Mouse (Mus musculus): Measurements from ENCODE around the gene Plekhg1.

The Plekhg1 gene

DNA sequence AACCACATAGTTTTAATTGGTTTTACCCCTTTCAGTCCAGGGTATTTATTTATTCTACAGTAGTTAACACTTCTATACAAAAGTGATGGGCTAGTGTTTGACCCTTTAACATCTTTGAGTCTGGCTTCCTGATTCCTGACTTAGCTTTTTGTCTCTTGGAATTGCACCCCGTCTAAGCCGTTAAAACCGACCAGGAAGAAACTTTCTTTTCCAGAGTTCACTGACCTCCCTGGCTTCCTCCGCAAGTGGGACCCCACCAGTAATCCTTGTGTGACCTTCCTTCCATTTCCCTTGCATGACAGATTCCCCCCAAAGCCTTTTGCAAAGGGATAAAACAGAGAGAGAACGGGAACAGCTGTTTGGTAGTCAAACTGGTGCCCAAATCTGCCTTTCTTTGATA, 1.6 kb downstream of the Plekhg1 start:
- DNase-seq (ENCODE audit: low spot score), result no peak

DNA sequence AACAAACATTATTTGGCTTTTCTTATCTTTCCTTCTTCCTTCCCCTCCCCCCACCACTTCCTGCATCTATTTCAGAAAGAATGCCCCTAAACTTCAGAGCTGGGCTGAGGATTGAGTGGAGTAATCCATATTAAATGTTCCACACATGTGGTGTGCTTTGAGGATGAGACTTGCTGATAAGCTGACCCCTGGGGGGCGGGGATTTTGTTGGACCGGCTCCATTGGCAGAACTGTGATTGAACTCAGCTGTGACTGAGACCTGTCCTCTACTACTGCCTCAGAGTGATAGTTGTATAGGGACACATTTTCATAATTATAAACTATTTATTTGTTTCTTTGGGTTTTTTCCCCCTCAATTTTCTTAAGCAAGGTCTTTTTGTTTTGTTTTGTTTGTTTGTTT, 2.9 kb downstream of the Plekhg1 start:
- DNase-seq (ENCODE audit: low spot score), result no peak

DNA sequence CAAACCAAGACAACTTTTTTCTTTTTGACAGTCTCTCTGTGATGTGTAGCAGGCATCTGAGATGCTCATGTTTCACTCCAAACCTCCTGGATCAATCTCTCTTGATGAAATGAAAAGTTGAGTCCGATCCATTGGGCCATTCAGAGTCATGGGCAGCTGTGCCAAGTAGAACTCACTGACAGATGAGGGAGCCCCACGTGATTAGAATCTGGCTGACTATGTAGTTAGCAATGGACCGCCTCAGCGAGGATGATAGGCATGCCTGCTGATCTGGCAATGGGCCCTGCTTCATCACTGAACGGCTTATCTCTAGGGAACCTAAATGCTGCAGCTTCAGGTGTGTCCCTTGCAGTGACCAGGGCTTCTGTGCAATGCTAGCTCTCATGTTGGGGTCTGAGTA, 3.7 kb downstream of the Plekhg1 start:
- no peak for DNase-seq (ENCODE audit: low spot score)

- DNase-seq (ENCODE audit: low spot score), result no peak
Measured at GRCm38 (mm10) chr10:3746794-3747518, 6.8 kb downstream of the Plekhg1 start.

- DNase-seq (ENCODE audit: low spot score), result no peak
Measured at GRCm38 (mm10) chr10:3749580-3749979, 9.4 kb downstream of the Plekhg1 start.

DNA sequence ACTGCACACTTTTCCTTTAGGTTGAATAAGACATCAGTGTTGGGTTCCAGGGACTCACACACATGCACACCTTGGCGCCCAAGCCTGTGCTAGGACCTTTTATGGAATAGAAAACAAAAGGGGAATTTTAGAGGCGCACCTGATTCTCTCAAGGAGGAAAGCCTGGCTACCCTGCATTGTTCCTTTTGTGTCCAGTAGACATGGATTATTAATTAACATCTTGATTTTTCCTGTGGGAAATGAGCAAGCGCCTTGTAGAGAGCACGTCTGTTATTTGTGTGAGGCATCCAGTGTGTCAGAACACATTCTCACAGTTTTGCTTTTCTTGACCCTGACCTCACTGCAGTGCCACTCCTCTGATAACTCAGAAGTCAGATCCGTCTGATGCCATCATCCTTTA, 21.8 kb downstream of the Plekhg1 start:
- DNase-seq (ENCODE audit: low spot score), result no peak

DNA sequence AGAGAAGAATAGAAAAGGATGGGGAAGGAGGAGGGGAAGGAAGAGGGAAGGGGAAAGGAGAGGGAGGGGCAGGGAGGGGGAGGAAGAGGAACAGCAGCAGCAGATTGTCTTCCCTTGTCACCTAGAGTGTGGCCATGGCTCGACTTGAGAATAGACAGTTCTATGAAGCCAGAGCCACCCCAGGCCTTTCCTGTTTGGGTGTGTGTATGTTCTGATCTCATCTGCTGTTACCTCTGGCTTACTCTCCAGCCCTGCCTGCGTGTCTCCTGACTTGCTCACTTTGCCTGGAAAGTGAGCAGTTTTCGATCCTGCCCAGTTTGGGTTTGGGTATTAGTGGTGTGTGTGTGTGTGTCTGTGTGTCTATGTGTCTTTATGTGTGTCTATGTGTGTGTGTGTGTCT, 23.0 kb downstream of the Plekhg1 start:
- DNase-seq (ENCODE audit: low spot score), result no peak

DNA sequence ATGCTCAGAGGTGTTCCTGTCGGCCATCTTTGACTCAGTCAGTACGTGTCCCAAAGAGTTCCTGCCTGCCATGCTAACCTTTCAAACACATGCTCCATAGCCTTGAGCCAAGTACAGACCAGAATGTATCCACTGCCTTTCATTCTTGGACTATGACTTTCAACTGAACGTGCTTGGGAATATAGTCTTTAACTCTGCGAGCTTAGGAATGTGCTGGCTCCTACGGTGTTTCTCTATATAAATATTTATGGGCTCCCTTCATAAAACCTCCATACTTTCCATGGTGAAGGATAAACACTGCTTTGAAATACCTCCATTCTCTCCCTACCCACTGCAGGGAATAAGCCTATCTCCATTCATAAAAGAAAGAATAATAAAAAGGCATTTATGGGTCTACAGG, 29.0 kb downstream of the Plekhg1 start:
- no peak for DNase-seq (ENCODE audit: low spot score)

DNA sequence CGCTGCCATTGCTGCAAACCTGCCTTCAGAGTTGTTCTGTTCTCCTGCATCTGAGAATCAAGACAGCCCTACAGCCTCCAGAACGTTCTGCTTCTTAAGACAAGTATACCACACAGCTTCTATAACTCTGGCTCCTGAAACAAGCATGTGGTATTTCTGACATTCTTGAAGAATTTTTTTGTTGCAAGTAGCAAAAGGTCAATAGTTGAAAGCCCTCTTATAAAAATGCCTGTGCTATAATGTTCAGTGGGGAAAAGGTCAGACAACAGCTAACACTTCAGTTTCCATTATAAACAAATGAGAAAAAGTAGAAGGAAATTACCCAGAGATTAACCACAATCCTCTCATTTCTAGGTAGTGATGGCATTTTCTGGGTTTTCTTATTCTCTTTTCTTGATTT, 34.2 kb downstream of the Plekhg1 start:
- DNase-seq (ENCODE audit: low spot score), result no peak

DNA sequence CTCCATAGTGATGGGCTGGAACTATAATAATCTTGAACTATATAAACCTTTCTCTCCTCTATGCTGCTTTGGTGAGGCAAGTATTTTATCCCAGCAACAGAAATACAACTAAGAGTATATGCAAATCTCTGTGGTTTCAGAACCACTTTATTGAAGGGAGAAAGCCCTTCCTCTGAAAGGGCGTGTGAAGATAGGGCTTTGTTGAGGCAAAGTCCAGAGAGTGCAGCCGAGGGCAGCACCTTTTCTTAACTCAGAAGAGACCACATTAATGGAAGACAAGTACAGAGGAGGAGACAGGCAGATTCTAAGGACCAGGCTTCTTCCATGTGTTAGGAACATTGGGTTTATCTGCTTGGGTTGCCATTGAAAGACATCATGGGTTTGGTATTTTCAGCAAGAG, 36.6 kb downstream of the Plekhg1 start:
- DNase-seq (ENCODE audit: low spot score), result no peak

GRCm38 (mm10) chr10:3785362-3785761, 45.2 kb downstream of the Plekhg1 start:
- DNase-seq (ENCODE audit: low spot score), result no peak

DNA sequence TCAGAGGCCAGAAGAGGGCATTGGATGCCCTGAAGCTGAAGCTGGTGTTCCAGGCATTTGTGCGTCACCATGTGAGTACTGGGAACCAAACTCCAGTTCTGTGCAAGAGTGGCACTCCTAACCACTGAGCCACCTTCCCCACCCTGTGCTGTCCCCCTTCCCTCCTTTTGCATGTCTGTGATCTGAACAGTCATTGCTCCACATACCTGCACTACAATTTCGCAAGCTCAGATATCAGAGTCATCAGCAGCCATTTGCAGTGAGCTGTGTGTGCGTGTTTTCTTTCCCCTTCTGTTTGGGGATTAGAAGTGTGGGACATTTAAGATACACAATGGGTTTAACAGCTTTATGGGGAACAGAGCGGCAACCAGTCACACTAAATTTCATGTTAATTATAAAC, 46.4 kb downstream of the Plekhg1 start:
- DNase-seq (ENCODE audit: low spot score), result no peak

GRCm38 (mm10) chr10:3787006-3787405, 46.8 kb downstream of the Plekhg1 start:
- no peak for DNase-seq (ENCODE audit: low spot score)

- DNase-seq (ENCODE audit: low spot score), result no peak
Measured at GRCm38 (mm10) chr10:3793825-3794224, 53.7 kb downstream of the Plekhg1 start.

- DNase-seq (ENCODE audit: low spot score), result no peak
Measured at GRCm38 (mm10) chr10:3799455-3799854, 59.3 kb downstream of the Plekhg1 start.

DNA sequence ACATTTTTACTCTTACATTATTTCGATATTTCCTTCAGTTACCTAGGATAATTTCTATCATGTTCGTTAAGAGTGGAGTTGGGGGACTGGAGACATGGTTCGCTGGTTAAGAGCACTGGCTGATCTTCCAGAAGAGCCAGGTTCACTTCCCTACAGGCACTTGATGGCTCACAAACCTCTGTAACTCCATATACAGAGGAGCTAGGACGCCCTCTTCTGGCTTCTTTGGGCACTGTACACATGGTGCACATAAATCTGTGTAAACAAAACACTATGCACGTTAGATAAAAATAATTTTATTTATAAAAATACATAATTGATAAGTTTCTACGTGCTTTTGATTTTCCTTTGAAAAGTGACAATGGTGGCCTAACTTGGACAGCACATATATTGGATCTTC, 61.1 kb downstream of the Plekhg1 start:
- no peak for DNase-seq (ENCODE audit: low spot score)

- no peak for DNase-seq (ENCODE audit: low spot score)
Measured at GRCm38 (mm10) chr10:3805334-3805733, 65.2 kb downstream of the Plekhg1 start.

GRCm38 (mm10) chr10:3807980-3808379, 67.8 kb downstream of the Plekhg1 start:
- no peak for DNase-seq (ENCODE audit: low spot score)

DNA sequence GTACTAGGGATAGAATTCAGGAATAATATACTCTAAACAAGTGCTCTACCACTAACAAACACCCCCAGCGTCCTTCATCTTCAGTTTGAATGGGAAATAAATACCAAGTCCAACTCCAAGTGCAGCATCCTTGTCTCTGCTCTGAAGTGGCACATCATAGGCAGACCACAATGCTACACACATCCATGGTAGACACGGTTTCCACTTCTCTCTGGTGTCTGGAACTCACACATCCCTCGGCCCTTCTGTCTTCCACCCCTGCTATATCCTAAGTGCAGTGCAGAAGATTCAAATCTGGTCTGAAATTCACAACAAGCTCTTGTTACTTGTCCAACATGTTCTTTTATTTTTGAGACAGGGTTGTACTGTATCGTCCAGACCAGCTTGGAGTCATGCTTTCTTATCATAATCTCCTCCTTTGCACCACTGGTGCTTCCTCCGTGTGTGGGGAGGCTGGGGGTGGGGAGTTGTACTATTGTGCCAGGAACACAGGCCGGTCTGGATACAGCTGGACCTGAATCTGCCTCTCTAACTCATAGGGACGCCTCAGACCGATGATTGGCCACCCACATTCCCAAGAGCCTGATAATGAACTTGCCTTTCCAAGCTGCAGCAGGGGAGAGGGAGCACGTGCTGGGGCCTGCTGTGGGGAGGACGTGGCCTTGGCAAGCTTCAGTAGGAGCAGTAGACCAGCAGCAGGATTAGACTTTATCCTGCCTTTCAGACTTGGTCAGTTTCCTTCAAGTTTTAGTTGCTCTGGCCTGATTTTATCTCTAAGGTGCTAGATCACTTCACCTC, 70.5 kb downstream of the Plekhg1 start:
- no peak for DNase-seq (ENCODE audit: low spot score)

GRCm38 (mm10) chr10:3818940-3819701, 79.0 kb downstream of the Plekhg1 start:
- no peak for DNase-seq (ENCODE audit: low spot score)

DNA sequence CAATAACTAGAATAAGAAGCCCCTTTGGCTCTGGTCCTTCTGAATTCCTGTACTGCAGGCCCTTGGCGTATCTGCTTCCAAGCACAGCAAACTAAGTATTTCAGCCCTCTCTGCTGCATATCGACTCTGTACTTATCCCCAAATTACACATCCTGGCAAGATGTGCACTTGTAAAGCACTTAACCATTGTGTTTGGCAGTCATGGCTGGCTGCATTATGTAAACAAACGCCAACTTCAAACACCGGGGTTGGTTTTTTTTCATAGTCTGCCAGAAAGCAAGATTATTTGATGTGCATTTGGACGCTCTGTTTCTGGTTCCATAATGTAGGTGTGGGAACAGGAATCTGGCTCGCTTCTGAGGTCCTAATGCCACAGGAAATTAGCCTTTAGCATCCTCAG, 83.7 kb downstream of the Plekhg1 start:
- no peak for DNase-seq (ENCODE audit: low spot score)

DNA sequence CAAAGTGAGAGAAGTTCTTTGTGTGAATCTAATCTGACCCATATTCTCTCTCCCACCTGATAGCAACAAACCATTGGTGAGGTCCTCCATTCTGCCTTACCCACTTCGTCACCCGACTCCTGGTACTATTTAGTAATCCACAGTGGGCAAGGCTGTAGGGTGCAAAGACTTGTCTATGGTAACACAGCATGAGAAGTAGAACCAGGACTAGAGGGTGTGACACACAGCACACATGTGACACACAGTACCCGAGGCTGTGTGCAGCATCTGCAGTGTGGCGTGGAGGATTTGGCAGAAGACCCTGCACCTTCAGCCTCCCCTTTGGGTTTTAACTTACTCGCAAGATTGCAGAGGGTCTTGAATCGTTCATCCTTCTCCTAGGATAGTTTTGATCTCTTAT, 85.9 kb downstream of the Plekhg1 start:
- DNase-seq (ENCODE audit: low spot score), result no peak

DNA sequence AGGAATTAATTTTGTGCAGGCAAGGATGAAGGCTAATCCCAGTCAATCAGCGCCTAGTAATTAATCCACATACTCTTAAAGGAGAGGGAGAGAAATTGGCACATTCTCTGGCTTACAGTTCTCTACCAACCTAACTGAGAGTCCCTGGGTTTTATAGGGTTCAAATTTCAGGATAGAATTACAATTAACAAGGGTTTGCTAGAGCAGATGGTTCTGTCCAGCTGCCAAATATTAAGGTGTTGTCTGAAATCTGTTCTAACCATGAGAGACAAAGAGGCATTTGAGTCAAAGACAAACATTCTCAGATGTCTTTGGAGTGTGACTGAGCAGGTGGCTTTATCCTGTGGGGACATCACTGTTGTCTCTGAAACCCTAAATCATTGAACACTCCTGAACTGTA, 87.2 kb downstream of the Plekhg1 start:
- no peak for DNase-seq (ENCODE audit: low spot score)

Measured in T-cell, adult 2 months (primary cell).